Mouse (Mus musculus) forebrain, embryonic 10.5 days (tissue): Measurements from ENCODE around the gene Mapk12. TPM values are rescaled to one million over a fixed set of nuclear protein-coding genes. Genes with fewer than 3 reads are reported as not detected.
A peak's percentile ranks its signal among the peaks of the same experiment; 100 is the strongest.

ENCODE experiments used
- DNase-seq: peaks from one replicate; pipeline ENCODE4 v3.0.0-alpha.2; 2017; ENCODE audit warnings: low spot score; ENCODE audit errors: extremely low spot score
- H3K27ac ChIP-seq: fragments of 300-500 bp; sonication (generic); 2 replicates; pipeline ENCODE4 v1.5.1; 2016; ENCODE audit warnings: mild to moderate bottlenecking
- H3K27me3 ChIP-seq: fragments of 300-500 bp; sonication (generic); 2 replicates; pipeline ENCODE4 v1.6.1; 2016; ENCODE audit warnings: mild to moderate bottlenecking; ENCODE audit not compliant: poor library complexity, severe bottlenecking
- H3K36me3 ChIP-seq: fragments of 300-500 bp; sonication (generic); replicated peaks from 2 replicates; pipeline ENCODE4 v1.6.1; 2016; ENCODE audit warnings: mild to moderate bottlenecking, moderate library complexity
- H3K4me1 ChIP-seq: fragments of 300-500 bp; sonication (generic); 2 replicates; pipeline ENCODE4 v1.6.1; 2016
- H3K4me3 ChIP-seq: fragments of 300-500 bp; sonication (generic); 2 replicates; pipeline ENCODE4 v1.5.1; 2016; ENCODE audit warnings: mild to moderate bottlenecking, moderate library complexity
- H3K9me3 ChIP-seq: fragments of 300-500 bp; sonication (generic); 2 replicates; pipeline ENCODE4 v1.6.1; 2016; ENCODE audit warnings: mild to moderate bottlenecking, moderate library complexity
- WGBS: fragments of 180-500 bp; shearing (Covaris S2); methylation state at CpG from one replicate; pipeline ENCODE4 v1.1.7; 2016; 5-methylcytosine and 5-hydroxymethylcytosine counted together
- polyA plus RNA-seq: library from polyadenylated mRNA; unstranded; fragments of >200 nt; fragmentation: Nextera tagmentation; extraction: Ambion mirVana; gene quantifications from 2 replicates; pipeline ENCODE4 v1.2.1, GENCODE M21; 2016

Gene Mapk12
- polyA plus RNA-seq, 1 experiment from 2014 or later, result 34.9 TPM

GRCm38 (mm10) chr15:89127364-89127940, 13.1 kb downstream of the Mapk12 start:
- Histone ChIP-seq H3K4me3 (peak overlapping the region; percentile 73), H3K4me1 (peaks cover 35% of the 10 kb centered on the region), H3K27ac (peak overlapping the region; percentile 89), H3K27me3 (no peaks in the 10 kb centered on the region), H3K36me3 (peaks cover 45% of the 10 kb centered on the region), H3K9me3 (no peaks in the 10 kb centered on the region)
- WGBS, result 92% methylated on average over 8 of the region's 8 CpGs
- DNase-seq, result no peak

GRCm38 (mm10) chr15:89126622-89127021, 13.9 kb downstream of the Mapk12 start:
- 94% methylated on average over 8 of the region's 8 CpGs for WGBS

DNA sequence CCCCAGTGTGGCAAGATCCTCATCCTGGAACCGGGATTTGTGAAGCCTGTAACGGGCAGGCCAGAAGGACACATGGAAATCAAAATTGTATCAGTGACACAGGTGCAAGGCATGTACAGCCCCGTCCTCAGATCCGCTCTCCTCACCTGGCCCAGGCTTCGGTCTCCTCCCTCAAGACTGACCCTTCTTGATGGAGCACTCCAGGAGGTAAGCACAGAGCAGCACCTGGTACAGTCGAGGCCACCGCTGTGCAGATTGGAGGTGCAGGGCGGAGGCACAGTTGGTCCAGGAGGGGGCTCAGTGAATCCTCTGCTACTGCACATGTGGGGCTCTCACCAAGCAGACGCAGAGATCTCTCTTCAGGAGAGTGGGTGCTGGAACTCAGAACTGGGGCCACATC, 15.2 kb downstream of the Mapk12 start:
- H3K27me3 ChIP-seq, result no peaks in the 10 kb centered on the region
- peaks cover 30% of the 10 kb centered on the region for H3K36me3 ChIP-seq
- peaks cover 56% of the 10 kb centered on the region for H3K4me1 ChIP-seq
- H3K4me3 ChIP-seq, result peak overlapping the region; percentile 8; the same call in 1 of the 2 replicates
- H3K9me3 ChIP-seq, result no peaks in the 10 kb centered on the region
- 94% methylated on average over 9 of the region's 9 CpGs for WGBS
- DNase-seq, result no peak
- H3K27ac ChIP-seq, result no peak overlapping the region

More at GRCm38 (mm10) chr15:89126622-89127021, 13.9 kb downstream of the Mapk12 start:
- Histone ChIP-seq H3K27me3 (no peaks in the 10 kb centered on the region), H3K36me3 (peaks cover 37% of the 10 kb centered on the region), H3K4me3 (no peak overlapping the region), H3K9me3 (no peaks in the 10 kb centered on the region), H3K27ac (no peak overlapping the region), H3K4me1 (peaks cover 44% of the 10 kb centered on the region)
- DNase-seq, result no peak

GRCm38 (mm10) chr15:89124312-89124711, 16.2 kb downstream of the Mapk12 start:
- DNase-seq, result no peak
- Histone ChIP-seq H3K9me3 (no peaks in the 10 kb centered on the region), H3K36me3 (peaks cover 35% of the 10 kb centered on the region), H3K27me3 (no peaks in the 10 kb centered on the region), H3K27ac (no peak overlapping the region), H3K4me3 (peak overlapping the region; percentile 96; the same call in 1 of the 2 replicates), H3K4me1 (peaks cover 66% of the 10 kb centered on the region)
- WGBS, result 91% methylated on average over 3 of the region's 3 CpGs

- peak overlapping the region; percentile 96 for H3K4me3 ChIP-seq
- peak; percentile 26 for DNase-seq
- WGBS, result 51% methylated on average over 11 of the region's 11 CpGs
- peaks cover 42% of the 10 kb centered on the region for H3K36me3 ChIP-seq
- H3K9me3 ChIP-seq, result no peaks in the 10 kb centered on the region
- H3K27ac ChIP-seq, result peak overlapping the region; percentile 88
- peaks cover 60% of the 10 kb centered on the region for H3K4me1 ChIP-seq
- H3K27me3 ChIP-seq, result no peaks in the 10 kb centered on the region
Measured at GRCm38 (mm10) chr15:89123595-89123994, 16.9 kb downstream of the Mapk12 start.

- Histone ChIP-seq H3K27me3 (no peaks in the 10 kb centered on the region), H3K27ac (peak within 1 kb of the TSS; percentile 88), H3K9me3 (no peaks in the 10 kb centered on the region), H3K36me3 (peaks cover 50% of the 10 kb centered on the region), H3K4me3 (peak within 1 kb of the TSS; percentile 96), H3K4me1 (peaks cover 52% of the 10 kb centered on the region)
- peak; percentile 95 for DNase-seq
- under 1% methylated on average over 47 of the region's 47 CpGs for WGBS
Measured at GRCm38 (mm10) chr15:89122649-89123366, 17.7 kb downstream of the Mapk12 start, which contains the start of gene Tubgcp6. Tubgcp6 (minus strand) TSS chr15:89123112.

- Histone ChIP-seq H3K27ac (no peak overlapping the region), H3K4me1 (peaks cover 31% of the 10 kb centered on the region), H3K27me3 (no peaks in the 10 kb centered on the region), H3K9me3 (no peaks in the 10 kb centered on the region), H3K4me3 (no peak overlapping the region), H3K36me3 (peaks cover 79% of the 10 kb centered on the region)
- DNase-seq, result no peak
Measured at GRCm38 (mm10) chr15:89118007-89118406, 22.5 kb downstream of the Mapk12 start.

DNA sequence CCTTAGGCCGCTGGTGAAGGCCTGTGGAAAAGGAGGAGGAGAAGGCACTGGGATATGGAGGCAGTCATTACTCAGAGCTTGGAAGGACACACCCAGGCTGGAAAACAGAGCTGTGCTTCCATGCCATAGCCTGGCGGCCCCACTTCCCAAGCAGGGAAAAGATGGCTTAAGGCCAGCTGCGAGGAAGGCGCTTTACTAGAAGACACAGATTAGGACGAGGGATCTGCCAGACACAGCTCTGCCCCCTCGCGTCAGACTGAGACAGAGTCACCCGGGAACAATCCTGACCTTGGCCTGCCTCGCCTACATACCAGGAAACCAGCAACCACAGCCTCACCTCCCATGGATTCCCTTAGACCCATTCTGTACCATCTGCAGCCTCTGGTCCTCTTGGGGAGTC, 30.4 kb downstream of the Mapk12 start:
- H3K4me1 ChIP-seq, result no peaks in the 10 kb centered on the region
- no peak overlapping the region for H3K27ac ChIP-seq
- H3K27me3 ChIP-seq, result no peaks in the 10 kb centered on the region
- WGBS, result 83% methylated on average over 9 of the region's 9 CpGs
- peaks cover 99% of the 10 kb centered on the region for H3K36me3 ChIP-seq
- no peak for DNase-seq
- H3K9me3 ChIP-seq, result no peaks in the 10 kb centered on the region
- no peak overlapping the region for H3K4me3 ChIP-seq

DNA sequence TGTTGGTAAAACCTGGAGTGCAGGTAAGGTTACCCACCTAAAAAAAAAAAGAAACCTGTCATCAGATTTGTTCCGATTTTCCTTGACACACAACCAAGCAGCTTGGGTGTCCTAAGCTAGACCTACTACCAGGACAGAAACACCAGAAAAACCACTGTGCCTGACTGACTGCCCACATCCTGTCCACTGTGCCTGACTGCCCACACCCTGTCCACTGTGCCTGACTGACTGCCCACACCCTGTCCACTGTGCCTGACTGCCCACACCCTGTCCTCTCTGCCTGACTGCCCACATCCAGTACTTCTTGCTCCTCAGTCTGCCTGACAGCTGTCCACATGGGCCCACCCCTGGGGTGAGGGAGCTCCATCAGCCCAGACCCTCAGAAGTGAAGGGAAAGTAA, 33.5 kb downstream of the Mapk12 start:
- Histone ChIP-seq H3K4me3 (no peak overlapping the region), H3K4me1 (peaks cover 5% of the 10 kb centered on the region), H3K27me3 (no peaks in the 10 kb centered on the region), H3K27ac (no peak overlapping the region), H3K9me3 (no peaks in the 10 kb centered on the region), H3K36me3 (peaks cover 100% of the 10 kb centered on the region)
- WGBS, result 96% methylated on average over 1 of the region's 1 CpGs
- no peak for DNase-seq

- no peak for DNase-seq
- WGBS, result 92% methylated on average over 13 of the region's 13 CpGs
- no peaks in the 10 kb centered on the region for H3K9me3 ChIP-seq
- H3K27me3 ChIP-seq, result no peaks in the 10 kb centered on the region
- H3K4me3 ChIP-seq, result no peak overlapping the region
- no peak overlapping the region for H3K27ac ChIP-seq
- H3K36me3 ChIP-seq, result peaks cover 100% of the 10 kb centered on the region
- H3K4me1 ChIP-seq, result peaks cover 5% of the 10 kb centered on the region
Measured at GRCm38 (mm10) chr15:89106073-89106472, 34.4 kb downstream of the Mapk12 start.

- Histone ChIP-seq H3K4me3 (no peak overlapping the region), H3K9me3 (no peaks in the 10 kb centered on the region), H3K27me3 (no peaks in the 10 kb centered on the region), H3K27ac (no peak overlapping the region), H3K4me1 (peaks cover 5% of the 10 kb centered on the region), H3K36me3 (peaks cover 100% of the 10 kb centered on the region)
- DNase-seq, result no peak
- WGBS, result 95% methylated on average over 8 of the region's 8 CpGs
Measured at GRCm38 (mm10) chr15:89104425-89104824, 36.1 kb downstream of the Mapk12 start.

GRCm38 (mm10) chr15:89103921-89104320, 36.6 kb downstream of the Mapk12 start:
- WGBS, result 88% methylated on average over 10 of the region's 10 CpGs
- H3K36me3 ChIP-seq, result peaks cover 100% of the 10 kb centered on the region

GRCm38 (mm10) chr15:89102646-89103045, 37.9 kb downstream of the Mapk12 start:
- Histone ChIP-seq H3K27me3 (no peaks in the 10 kb centered on the region), H3K4me3 (no peak overlapping the region), H3K4me1 (peaks cover 5% of the 10 kb centered on the region), H3K27ac (no peak overlapping the region), H3K9me3 (no peaks in the 10 kb centered on the region), H3K36me3 (peaks cover 100% of the 10 kb centered on the region)
- 68% methylated on average over 5 of the region's 5 CpGs for WGBS
- DNase-seq, result no peak

More at GRCm38 (mm10) chr15:89103921-89104320, 36.6 kb downstream of the Mapk12 start:
- Histone ChIP-seq H3K9me3 (no peaks in the 10 kb centered on the region), H3K4me3 (no peak overlapping the region), H3K4me1 (peaks cover 5% of the 10 kb centered on the region), H3K27ac (no peak overlapping the region), H3K27me3 (no peaks in the 10 kb centered on the region)
- no peak for DNase-seq
